Mouse (Mus musculus) kidney, embryonic 16.5 days (tissue): ENCODE measurements around the gene Serpina10. TPM values are rescaled to one million over a fixed set of nuclear protein-coding genes. Genes with fewer than 3 reads are reported as not detected.
"Not testable (repeated sequence)": the region's sequence is repeated elsewhere in the genome, so short reads cannot be mapped to it uniquely, and the experiment has no call there.

Source experiments
- ATAC-seq: fragments of 200-750 bp; cut with Nextera tagmentation; 2 replicates; pipeline ENCODE4 v1.8.0; 2017; ENCODE audit warnings: moderate TSS enrichment; ENCODE audit not compliant: low FRiP score, low TSS enrichment
- H3K27ac ChIP-seq: fragments of 300-500 bp; sonication (generic); 2 replicates; pipeline ENCODE4 v1.5.1; 2014; ENCODE audit warnings: low read length
- H3K27me3 ChIP-seq: fragments of 300-500 bp; sonication (generic); 2 replicates; pipeline ENCODE4 v1.6.1; 2014; ENCODE audit warnings: low read length, control low read depth, mixed read lengths; ENCODE audit not compliant: insufficient read depth
- H3K36me3 ChIP-seq: fragments of 300-500 bp; sonication (generic); 2 replicates; pipeline ENCODE4 v1.6.1; 2014; ENCODE audit warnings: low read length, control low read depth, mixed read lengths; ENCODE audit not compliant: insufficient read depth
- H3K4me1 ChIP-seq: fragments of 300-500 bp; sonication (generic); 2 replicates; pipeline ENCODE4 v1.6.1; 2014; ENCODE audit warnings: low read length, control low read depth, mixed read lengths; ENCODE audit not compliant: insufficient read depth
- H3K4me2 ChIP-seq: fragments of 300-500 bp; sonication (generic); replicated peaks from 2 replicates; pipeline ENCODE4 v1.6.1; 2014; ENCODE audit warnings: low read depth, low read length
- H3K4me3 ChIP-seq: fragments of 300-500 bp; sonication (generic); 2 replicates; pipeline ENCODE4 v1.5.1; 2014; ENCODE audit warnings: mild to moderate bottlenecking, low read length
- H3K9ac ChIP-seq: fragments of 300-500 bp; sonication (generic); replicated peaks from 2 replicates; pipeline ENCODE4 v1.6.1; 2014; ENCODE audit warnings: low read length
- H3K9me3 ChIP-seq: fragments of 300-500 bp; sonication (generic); 2 replicates; pipeline ENCODE4 v1.6.1; 2016; ENCODE audit warnings: low read length, control low read depth
- WGBS: fragments of 180-500 bp; shearing (Covaris S2); extraction: QIAGEN DNeasy Blood & Tissue Kit; methylation state at CpG from one replicate; pipeline ENCODE4 v1.1.7; 2014; 5-methylcytosine and 5-hydroxymethylcytosine counted together
- polyA plus RNA-seq: library from polyadenylated mRNA; unstranded; fragments of >200 nt; fragmentation: Nextera tagmentation; extraction: Ambion mirVana; gene quantifications from 2 replicates; pipeline ENCODE4 v1.2.1, GENCODE M21; 2015

Gene Serpina10
- polyA plus RNA-seq, 1 experiment from 2014 or later = 2.4 TPM

- Histone ChIP-seq H3K4me1 (no peaks in the 10 kb centered on the region), H3K36me3 (no peaks in the 10 kb centered on the region), H3K27ac (no peak overlapping the region), H3K4me3 (no peak overlapping the region), H3K4me2 (no peak overlapping the region), H3K9ac (no peak overlapping the region), H3K9me3 (no peaks in the 10 kb centered on the region), H3K27me3 (no peaks in the 10 kb centered on the region)
- ATAC-seq = no peak
- WGBS = 85% methylated on average over 2 of the region's 2 CpGs
Measured at GRCm38 (mm10) chr12:103634430-103634829, 3.2 kb upstream of the Serpina10 start.

DNA sequence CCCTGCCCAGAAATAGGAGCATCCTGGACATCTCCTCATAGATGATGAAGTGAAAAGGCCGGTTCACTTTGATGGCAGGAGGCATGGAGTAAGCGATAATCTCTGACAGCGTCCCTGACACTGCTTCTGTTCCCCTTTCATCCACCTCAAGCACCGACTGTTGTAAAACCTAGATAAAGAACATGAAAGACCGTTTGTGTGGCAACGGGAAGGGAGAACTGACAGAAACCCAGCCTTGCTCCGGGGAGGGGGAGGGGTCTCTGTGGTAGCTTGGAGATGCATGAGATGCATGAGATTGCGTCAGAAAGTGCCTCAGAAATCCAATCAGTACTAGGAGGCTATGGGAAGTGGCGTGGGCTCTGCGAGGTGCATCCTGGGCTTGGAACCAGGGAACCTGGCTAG lies 14.4 kb downstream of the Serpina10 start:
- H3K4me1 ChIP-seq = no peaks in the 10 kb centered on the region
- H3K36me3 ChIP-seq = no peaks in the 10 kb centered on the region
- 83% methylated on average over 10 of the region's 10 CpGs for WGBS
- no peak overlapping the region for H3K9ac ChIP-seq
- H3K4me3 ChIP-seq = no peak overlapping the region
- no peaks in the 10 kb centered on the region for H3K9me3 ChIP-seq
- no peak overlapping the region for H3K27ac ChIP-seq
- ATAC-seq = no peak
- no peak overlapping the region for H3K4me2 ChIP-seq
- H3K27me3 ChIP-seq = no peaks in the 10 kb centered on the region

GRCm38 (mm10) chr12:103615734-103616133 lies 15.5 kb downstream of the Serpina10 start:
- H3K9ac ChIP-seq = no peak overlapping the region
- H3K27ac ChIP-seq = no peak overlapping the region
- ATAC-seq = no peak
- H3K9me3 ChIP-seq = no peaks in the 10 kb centered on the region
- no peak overlapping the region for H3K4me2 ChIP-seq
- WGBS = 78% methylated on average over 4 of the region's 4 CpGs
- H3K4me3 ChIP-seq = no peak overlapping the region
- H3K27me3 ChIP-seq = no peaks in the 10 kb centered on the region
- no peaks in the 10 kb centered on the region for H3K4me1 ChIP-seq
- H3K36me3 ChIP-seq = no peaks in the 10 kb centered on the region

- Histone ChIP-seq H3K27ac (no peak overlapping the region), H3K4me2 (no peak overlapping the region), H3K9ac (no peak overlapping the region), H3K9me3 (no peaks in the 10 kb centered on the region), H3K4me1 (no peaks in the 10 kb centered on the region), H3K27me3 (no peaks in the 10 kb centered on the region), H3K4me3 (no peak overlapping the region), H3K36me3 (no peaks in the 10 kb centered on the region)
- WGBS = 88% methylated on average over 1 of the region's 1 CpGs
- no peak for ATAC-seq
Measured at GRCm38 (mm10) chr12:103615141-103615540, 16.1 kb downstream of the Serpina10 start.

GRCm38 (mm10) chr12:103601839-103602238 lies 29.4 kb downstream of the Serpina10 start:
- no peak overlapping the region for H3K4me3 ChIP-seq
- no peaks in the 10 kb centered on the region for H3K9me3 ChIP-seq
- WGBS = 83% methylated on average over 3 of the region's 3 CpGs
- H3K27ac ChIP-seq = no peak overlapping the region
- no peaks in the 10 kb centered on the region for H3K27me3 ChIP-seq
- H3K4me1 ChIP-seq = no peaks in the 10 kb centered on the region
- ATAC-seq = no peak
- no peak overlapping the region for H3K4me2 ChIP-seq
- H3K9ac ChIP-seq = no peak overlapping the region
- no peaks in the 10 kb centered on the region for H3K36me3 ChIP-seq

DNA sequence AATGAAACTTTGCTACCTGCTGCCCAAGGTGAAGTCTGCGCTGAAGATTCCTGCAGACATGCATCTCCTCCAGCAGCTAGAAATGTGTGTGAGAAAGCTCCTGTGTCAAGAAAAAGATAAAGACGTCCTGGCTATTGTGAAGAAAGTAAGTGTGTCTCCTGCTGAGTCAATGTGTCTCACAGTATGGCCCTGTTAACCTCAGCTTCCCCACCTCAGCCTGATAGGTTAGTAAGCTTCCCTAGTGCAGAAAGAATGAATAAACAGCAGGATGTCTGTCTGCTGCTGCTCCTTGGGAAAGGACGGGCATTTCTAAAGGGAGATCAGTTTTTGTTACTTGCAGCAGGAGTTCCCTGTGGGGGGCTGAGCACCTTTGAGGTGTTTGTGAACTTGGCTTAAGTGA lies 30.9 kb downstream of the Serpina10 start:
- Histone ChIP-seq H3K27ac (no peak overlapping the region), H3K9me3 (no peaks in the 10 kb centered on the region), H3K4me3 (no peak overlapping the region), H3K27me3 (no peaks in the 10 kb centered on the region), H3K4me2 (no peak overlapping the region), H3K36me3 (no peaks in the 10 kb centered on the region), H3K4me1 (no peaks in the 10 kb centered on the region), H3K9ac (no peak overlapping the region)
- ATAC-seq = no peak
- whole genome bisulfite sequencing = 48% methylated on average over 3 of the region's 3 CpGs

DNA sequence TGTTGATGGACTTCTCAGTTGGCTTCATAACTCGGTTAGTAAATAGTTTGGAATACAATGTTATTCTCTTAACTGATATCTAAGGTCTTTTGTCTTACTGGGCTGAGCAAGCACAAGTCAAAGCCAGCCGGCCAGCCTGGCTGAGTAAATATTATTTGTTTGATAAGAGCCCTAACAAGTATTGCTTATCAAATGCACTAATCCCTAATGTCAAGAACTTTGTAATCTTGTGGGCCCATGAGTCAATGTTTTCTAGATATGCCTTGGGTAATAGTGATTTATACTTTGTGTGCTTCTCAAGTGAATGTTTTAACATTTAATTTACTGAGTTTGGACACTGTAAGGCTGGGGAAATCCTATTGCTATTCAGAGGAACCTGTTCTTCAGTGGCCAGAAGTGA lies 32.8 kb downstream of the Serpina10 start:
- Histone ChIP-seq H3K36me3 (no peaks in the 10 kb centered on the region), H3K4me1 (no peaks in the 10 kb centered on the region), H3K27ac (no peak overlapping the region), H3K9me3 (no peaks in the 10 kb centered on the region), H3K9ac (no peak overlapping the region), H3K4me3 (no peak overlapping the region), H3K27me3 (no peaks in the 10 kb centered on the region), H3K4me2 (no peak overlapping the region)
- no peak for ATAC-seq
- WGBS = 60% methylated on average over 2 of the region's 2 CpGs

DNA sequence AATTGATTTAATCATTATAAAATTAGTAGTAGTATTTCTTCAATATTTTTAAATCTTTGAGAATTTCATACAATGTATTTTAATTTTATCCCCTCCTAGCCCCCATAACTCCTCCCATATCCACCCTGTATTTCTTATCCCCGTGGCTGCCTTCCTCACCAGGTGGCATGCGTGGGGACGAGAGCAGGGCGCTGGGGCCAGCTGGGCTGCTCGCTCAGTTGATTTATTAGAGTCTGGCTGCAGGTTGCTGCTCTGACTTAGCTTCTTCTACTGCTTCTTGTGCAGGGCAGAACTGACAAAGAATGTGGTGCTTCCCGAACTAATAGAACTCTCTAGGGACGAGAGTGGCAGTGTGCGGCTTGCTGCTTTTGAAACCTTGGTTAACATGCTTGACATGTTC lies 47.5 kb downstream of the Serpina10 start:
- no peak overlapping the region for H3K4me2 ChIP-seq
- 42% methylated on average over 8 of the region's 8 CpGs for WGBS
- no peak overlapping the region for H3K9ac ChIP-seq
- no peaks in the 10 kb centered on the region for H3K9me3 ChIP-seq
- H3K27me3 ChIP-seq = no peaks in the 10 kb centered on the region
- no peaks in the 10 kb centered on the region for H3K36me3 ChIP-seq
- no peak for ATAC-seq
- no peak overlapping the region for H3K27ac ChIP-seq
- no peaks in the 10 kb centered on the region for H3K4me1 ChIP-seq
- no peak overlapping the region for H3K4me3 ChIP-seq

GRCm38 (mm10) chr12:103578148-103578547 lies 53.1 kb downstream of the Serpina10 start:
- H3K27me3 ChIP-seq, H3K9me3 ChIP-seq, H3K4me1 ChIP-seq, H3K9ac ChIP-seq, H3K4me3 ChIP-seq, H3K27ac ChIP-seq, ATAC-seq, H3K4me2 ChIP-seq, H3K36me3 ChIP-seq: not testable (repeated sequence)
- WGBS = 91% methylated on average over 6 of the region's 6 CpGs

DNA sequence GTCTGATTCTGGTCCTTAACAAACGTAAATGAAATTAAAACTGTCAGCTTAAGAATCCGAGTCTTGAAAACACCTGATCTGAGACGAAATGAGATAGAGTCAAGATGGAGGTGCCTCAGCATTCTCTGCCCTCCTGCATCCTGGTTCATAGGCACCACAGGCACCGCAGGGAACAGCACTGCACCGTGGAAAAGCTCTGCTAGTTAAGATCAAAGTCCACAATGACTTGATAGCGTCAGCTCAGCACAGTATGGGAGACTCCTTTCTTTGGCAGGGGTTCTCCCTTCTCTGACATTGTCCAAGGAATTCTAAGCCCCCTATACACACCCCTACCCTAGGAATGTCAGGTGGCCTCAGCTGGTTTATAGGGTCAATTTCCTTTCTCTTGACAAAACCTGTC lies 61.6 kb downstream of the Serpina10 start:
- Histone ChIP-seq H3K36me3 (no peaks in the 10 kb centered on the region), H3K4me3 (no peak overlapping the region), H3K9ac (no peak overlapping the region), H3K27ac (no peak overlapping the region), H3K4me2 (no peak overlapping the region), H3K27me3 (no peaks in the 10 kb centered on the region), H3K4me1 (no peaks in the 10 kb centered on the region), H3K9me3 (no peaks in the 10 kb centered on the region)
- WGBS = 60% methylated on average over 6 of the region's 6 CpGs
- peak; percentile 27; the same call in 1 of the 2 replicates for ATAC-seq

GRCm38 (mm10) chr12:103567129-103567528 lies 64.1 kb downstream of the Serpina10 start:
- H3K27ac ChIP-seq = no peak overlapping the region
- H3K4me1 ChIP-seq = no peaks in the 10 kb centered on the region
- no peaks in the 10 kb centered on the region for H3K27me3 ChIP-seq
- no peak overlapping the region for H3K4me3 ChIP-seq
- no peak overlapping the region for H3K9ac ChIP-seq
- H3K4me2 ChIP-seq = no peak overlapping the region
- no peaks in the 10 kb centered on the region for H3K36me3 ChIP-seq
- no peak for ATAC-seq
- WGBS = 67% methylated on average over 3 of the region's 3 CpGs
- H3K9me3 ChIP-seq = no peaks in the 10 kb centered on the region
